Mouse (Mus musculus): ENCODE data around the gene Spag9. TPM values are rescaled to one million over a fixed set of nuclear protein-coding genes. Genes with fewer than 3 reads are reported as not detected.

Gene Spag9
- total and polyA plus RNA-seq, 2 experiments, result 9.8 to 52.4 TPM

- Histone ChIP-seq H3K27me3 (ENCODE audit: control insufficient read depth, insufficient read depth, low read length) (no peaks in the 10 kb centered on the region), H3K4me3 (ENCODE audit: insufficient read depth, low read depth, low read length) (peak overlapping the region; percentile 76), H3K4me1 (ENCODE audit: control insufficient read depth, insufficient read depth, low read length) (peaks cover 24% of the 10 kb centered on the region), H3K36me3 (ENCODE audit: control insufficient read depth, insufficient read depth, low read length) (peaks cover 26% of the 10 kb centered on the region), H3K27ac (replicated peaks; ENCODE audit: insufficient read depth, low read depth, low read length) (peak overlapping the region; percentile 91), H3K79me2 (ENCODE audit: control insufficient read depth, insufficient read depth, low read length) (peaks cover 5% of the 10 kb centered on the region; the same call in 1 of the 2 replicates), H3K9ac (ENCODE audit: low read depth, low read length) (peak overlapping the region; percentile 80)
- under 1% methylated on average over 67 of the region's 67 CpGs for WGBS
- 0 out of 2 replicates have a peak, but pooled peaks have one; percentile 13 for TF ChIP-seq POLR2A (IDR thresholded peaks at IDR 0.05; ENCODE audit: extremely low read depth, insufficient read depth, low read length)
- TF ChIP-seq CTCF (IDR thresholded peaks at IDR 0.05; ENCODE audit: low read depth, low read length), result 0 out of 2 replicates have a peak, but pooled peaks have one; percentile 1
- peak; percentile 82 for DNase-seq (ENCODE audit: extremely low read depth, low read depth, low spot score)
Observed at GRCm38 (mm10) chr11:93955256-93956150, 40.4 kb upstream of the Spag9 start.

GRCm38 (mm10) chr11:93956159-93956558, 39.7 kb upstream of the Spag9 start, which contains the start of gene Nme2:
Gene Nme2, minus strand, starts transcription at chr11:93956259.
- Histone ChIP-seq H3K27ac (replicated peaks; ENCODE audit: insufficient read depth, low read depth, low read length) (peak within 1 kb of the TSS; percentile 91), H3K27me3 (ENCODE audit: control insufficient read depth, insufficient read depth, low read length) (no peaks in the 10 kb centered on the region), H3K36me3 (ENCODE audit: control insufficient read depth, insufficient read depth, low read length) (peaks cover 25% of the 10 kb centered on the region), H3K79me2 (ENCODE audit: control insufficient read depth, insufficient read depth, low read length) (peaks cover 5% of the 10 kb centered on the region; the same call in 1 of the 2 replicates), H3K4me1 (ENCODE audit: control insufficient read depth, insufficient read depth, low read length) (peaks cover 23% of the 10 kb centered on the region), H3K4me3 (ENCODE audit: insufficient read depth, low read depth, low read length) (peak within 1 kb of the TSS; percentile 76), H3K9ac (ENCODE audit: low read depth, low read length) (peak within 1 kb of the TSS; percentile 80)
- 3% methylated on average over 6 of the region's 6 CpGs for WGBS
- no peak for DNase-seq (ENCODE audit: extremely low read depth, low read depth, low spot score)
- TF ChIP-seq CTCF (IDR thresholded peaks at IDR 0.05; ENCODE audit: low read depth, low read length) (no peak), POLR2A (IDR thresholded peaks at IDR 0.05; ENCODE audit: extremely low read depth, insufficient read depth, low read length) (no peak)

GRCm38 (mm10) chr11:93957031-93957555, 38.8 kb upstream of the Spag9 start:
- Histone ChIP-seq H3K27me3 (ENCODE audit: control insufficient read depth, insufficient read depth, low read length) (no peaks in the 10 kb centered on the region), H3K4me1 (ENCODE audit: control insufficient read depth, insufficient read depth, low read length) (peaks cover 26% of the 10 kb centered on the region), H3K27ac (replicated peaks; ENCODE audit: insufficient read depth, low read depth, low read length) (no peak overlapping the region), H3K36me3 (ENCODE audit: control insufficient read depth, insufficient read depth, low read length) (peaks cover 24% of the 10 kb centered on the region), H3K79me2 (ENCODE audit: control insufficient read depth, insufficient read depth, low read length) (peaks cover 5% of the 10 kb centered on the region; the same call in 1 of the 2 replicates), H3K4me3 (ENCODE audit: insufficient read depth, low read depth, low read length) (no peak overlapping the region), H3K9ac (ENCODE audit: low read depth, low read length) (no peak overlapping the region)
- DNase-seq (ENCODE audit: extremely low read depth, low read depth, low spot score), result no peak
- WGBS, result 92% methylated on average over 2 of the region's 2 CpGs
- TF ChIP-seq POLR2A (IDR thresholded peaks at IDR 0.05; ENCODE audit: extremely low read depth, insufficient read depth, low read length) (no peak), CTCF (IDR thresholded peaks at IDR 0.05; ENCODE audit: low read depth, low read length) (no peak)

- no peak overlapping the region for H3K9ac ChIP-seq (ENCODE audit: low read depth, low read length)
- peaks cover 5% of the 10 kb centered on the region; the same call in 1 of the 2 replicates for H3K79me2 ChIP-seq (ENCODE audit: control insufficient read depth, insufficient read depth, low read length)
- TF ChIP-seq POLR2A (IDR thresholded peaks at IDR 0.05; ENCODE audit: extremely low read depth, insufficient read depth, low read length) (no peak), CTCF (IDR thresholded peaks at IDR 0.05; ENCODE audit: low read depth, low read length) (no peak)
- 87% methylated on average over 4 of the region's 4 CpGs for WGBS
- H3K4me3 ChIP-seq (ENCODE audit: insufficient read depth, low read depth, low read length), result no peak overlapping the region
- H3K36me3 ChIP-seq (ENCODE audit: control insufficient read depth, insufficient read depth, low read length), result peaks cover 30% of the 10 kb centered on the region
- H3K4me1 ChIP-seq (ENCODE audit: control insufficient read depth, insufficient read depth, low read length), result peaks cover 23% of the 10 kb centered on the region
- no peak overlapping the region for H3K27ac ChIP-seq (replicated peaks; ENCODE audit: insufficient read depth, low read depth, low read length)
- H3K27me3 ChIP-seq (ENCODE audit: control insufficient read depth, insufficient read depth, low read length), result no peaks in the 10 kb centered on the region
- no peak for DNase-seq (ENCODE audit: extremely low read depth, low read depth, low spot score)
Observed at GRCm38 (mm10) chr11:93957746-93958145, 38.1 kb upstream of the Spag9 start.

GRCm38 (mm10) chr11:93961482-93961881, 34.4 kb upstream of the Spag9 start:
- TF ChIP-seq POLR2A (IDR thresholded peaks at IDR 0.05; ENCODE audit: extremely low read depth, insufficient read depth, low read length) (no peak), CTCF (IDR thresholded peaks at IDR 0.05; ENCODE audit: low read depth, low read length) (no peak)
- Histone ChIP-seq H3K27me3 (ENCODE audit: control insufficient read depth, insufficient read depth, low read length) (no peaks in the 10 kb centered on the region), H3K9ac (ENCODE audit: low read depth, low read length) (no peak overlapping the region), H3K36me3 (ENCODE audit: control insufficient read depth, insufficient read depth, low read length) (peaks cover 41% of the 10 kb centered on the region), H3K4me1 (ENCODE audit: control insufficient read depth, insufficient read depth, low read length) (peaks cover 8% of the 10 kb centered on the region), H3K27ac (replicated peaks; ENCODE audit: insufficient read depth, low read depth, low read length) (no peak overlapping the region; the same call in 1 of the 2 replicates), H3K79me2 (ENCODE audit: control insufficient read depth, insufficient read depth, low read length) (no peaks in the 10 kb centered on the region), H3K4me3 (ENCODE audit: insufficient read depth, low read depth, low read length) (no peak overlapping the region)
- DNase-seq (ENCODE audit: extremely low read depth, low read depth, low spot score), result peak; percentile 66
- WGBS, result 44% methylated on average over 6 of the region's 6 CpGs

Data from liver, adult 2 months (tissue).